Mouse (Mus musculus) embryonic fibroblast, embryonic 13.5 days (primary cell): ENCODE measurements around the gene Hfm1.

Experiments
- CTCF ChIP-seq: IDR thresholded peaks from 2 replicates; pipeline ENCODE4 v1.5.1; 2011; ENCODE audit warnings: mild to moderate bottlenecking, control low read depth, low read length, moderate library complexity, borderline replicate concordance; ENCODE audit not compliant: insufficient read depth
- POLR2A ChIP-seq: IDR thresholded peaks from 2 replicates; pipeline ENCODE4 v1.6.1; 2011; ENCODE audit warnings: low read depth, mild to moderate bottlenecking, control low read depth, low read length, moderate library complexity

DNA sequence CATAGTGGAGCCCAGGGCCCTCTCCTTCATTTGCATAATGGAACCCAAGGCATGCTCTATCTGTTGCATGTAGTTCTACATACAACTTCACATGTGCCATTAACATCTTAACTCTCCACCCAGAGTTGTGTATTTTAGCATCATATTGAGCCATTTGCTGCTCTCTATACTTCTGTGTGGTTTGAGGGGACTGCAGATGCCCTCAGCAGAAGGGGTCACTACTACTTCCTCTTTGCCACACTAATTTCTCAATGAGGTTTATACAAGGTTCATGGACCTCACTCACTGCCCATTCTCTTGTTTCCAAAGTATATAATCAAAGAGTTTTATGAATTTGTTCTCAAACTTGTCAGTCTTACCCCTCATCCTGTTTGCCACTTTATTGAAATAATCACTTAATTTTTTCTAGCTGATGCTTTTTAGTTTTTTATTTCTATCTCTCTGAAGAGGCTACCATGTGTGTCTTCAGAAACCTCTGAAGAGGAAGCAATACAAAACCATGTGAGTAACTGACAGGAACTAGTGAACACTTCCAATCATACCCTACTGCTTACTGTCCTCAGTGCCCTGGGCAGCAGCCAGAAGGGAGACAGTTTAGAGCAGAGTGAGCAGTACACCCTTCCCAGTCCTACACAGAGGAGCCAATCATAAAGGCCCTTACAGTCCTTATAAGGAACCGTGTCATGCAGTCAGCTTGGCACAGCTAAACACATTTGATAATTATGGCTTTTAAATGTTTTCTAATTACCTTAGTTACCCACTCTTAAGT lies 38.6 kb downstream of the Hfm1 start:
- TF ChIP-seq CTCF (no peak), POLR2A (no peak)
